Comparison of ENCODE assay signal across 20 mouse cellular contexts in genomic region chr9:85856511-85856910, GRCm38 (mm10). TPM values are rescaled to one million over a fixed set of nuclear protein-coding genes. Genes with fewer than 3 reads are reported as not detected.
DNase-seq lines count a peak whose midpoint lies in the region; ATAC-seq and TF ChIP-seq lines count a peak whose summit lies in the region.
"Had no signal": no experiment of that assay in that cellular context is flagged by ENCODE, and none has a peak within 500 bp of the region (broad histone marks: within the 10 kb centered on the region; RNA-seq: fewer than 3 reads in every experiment).

No protein-coding gene starts in this region.

- no peak overlapping the region for H3K9ac ChIP-seq in forebrain, postnatal 0 days
- H3K9ac ChIP-seq in forebrain, embryonic 13.5 days, result no peak overlapping the region
- no peak overlapping the region for H3K9ac ChIP-seq in lung, embryonic 14.5 days
- H3K9ac ChIP-seq: heart, embryonic 12.5 days; limb, embryonic 15.5 days; liver, embryonic 15.5 days had no signal

- no peak for TF ChIP-seq POLR2A in lung, adult 2 months (IDR thresholded peaks at IDR 0.05; ENCODE audit: borderline replicate concordance, extremely low read depth, low read depth, low read length)

- ATAC-seq in forebrain, postnatal 0 days, result peak; percentile 83
- ATAC-seq in forebrain, embryonic 13.5 days, result no peak
- no peak for ATAC-seq in lung, embryonic 14.5 days (ENCODE audit: insufficient read depth)
- no peak for ATAC-seq in frontal cortex, adult (ENCODE audit: low TSS enrichment)
- ATAC-seq: midbrain, embryonic 16.5 days had no signal

- no peaks in the 10 kb centered on the region for H3K36me3 ChIP-seq in forebrain, postnatal 0 days (ENCODE audit: insufficient read depth)
- peaks cover 7% of the 10 kb centered on the region; the same call in 1 of the 2 replicates for H3K36me3 ChIP-seq in forebrain, embryonic 13.5 days (ENCODE audit: poor library complexity, severe bottlenecking)
- no peaks in the 10 kb centered on the region for H3K36me3 ChIP-seq in lung, embryonic 14.5 days (ENCODE audit: insufficient read depth)
- no peaks in the 10 kb centered on the region for H3K36me3 ChIP-seq in embryonic facial prominence, embryonic 10.5 days (replicated peaks)
- H3K36me3 ChIP-seq: heart, embryonic 12.5 days; limb, embryonic 15.5 days; liver, embryonic 15.5 days had no signal

- peak; percentile 21 for DNase-seq in forebrain, postnatal 0 days
- peak; percentile 17 for DNase-seq in lung, embryonic 14.5 days
- DNase-seq in lung, adult 2 months, result no peak
- peak; percentile 66 for DNase-seq in ZHBTc4 (ENCODE audit: low read depth, low spot score)
- no peak for DNase-seq in embryonic facial prominence, embryonic 10.5 days (ENCODE audit: low spot score)
- DNase-seq: adrenal gland, postnatal 36 days; cerebellum, adult 9-10 months; heart, postnatal 14 days; kidney, adult 11 months; lung, postnatal 10 days; right cerebral cortex, postnatal 4 days; thymus, adult 2 months had no signal

- H3K4me2 ChIP-seq in forebrain, postnatal 0 days (ENCODE audit: low read depth), result no peak overlapping the region
- no peak overlapping the region for H3K4me2 ChIP-seq in forebrain, embryonic 13.5 days
- H3K4me2 ChIP-seq in lung, embryonic 14.5 days, result no peak overlapping the region
- H3K4me2 ChIP-seq: heart, embryonic 12.5 days; limb, embryonic 15.5 days; liver, embryonic 15.5 days had no signal

- no peaks in the 10 kb centered on the region for H3K27me3 ChIP-seq in forebrain, postnatal 0 days (ENCODE audit: insufficient read depth, low read length)
- no peaks in the 10 kb centered on the region for H3K27me3 ChIP-seq in forebrain, embryonic 13.5 days
- H3K27me3 ChIP-seq in lung, embryonic 14.5 days (ENCODE audit: insufficient read depth, low read length), result no peaks in the 10 kb centered on the region
- no peaks in the 10 kb centered on the region for H3K27me3 ChIP-seq in embryonic facial prominence, embryonic 10.5 days (replicated peaks; ENCODE audit: low read depth, poor library complexity, severe bottlenecking)
- H3K27me3 ChIP-seq: heart, embryonic 12.5 days; limb, embryonic 15.5 days; liver, embryonic 15.5 days had no signal

- no peaks in the 10 kb centered on the region for H3K4me1 ChIP-seq in forebrain, postnatal 0 days (ENCODE audit: insufficient read depth)
- H3K4me1 ChIP-seq in forebrain, embryonic 13.5 days, result peaks cover 4% of the 10 kb centered on the region; the same call in 1 of the 2 replicates
- H3K4me1 ChIP-seq in lung, embryonic 14.5 days (ENCODE audit: insufficient read depth), result no peaks in the 10 kb centered on the region
- H3K4me1 ChIP-seq in lung, adult 2 months (ENCODE audit: control insufficient read depth, insufficient read depth, low read length), result no peaks in the 10 kb centered on the region
- peaks cover 9% of the 10 kb centered on the region; the same call in 1 of the 2 replicates for H3K4me1 ChIP-seq in embryonic facial prominence, embryonic 10.5 days
- H3K4me1 ChIP-seq: heart, embryonic 12.5 days; limb, embryonic 15.5 days; liver, embryonic 15.5 days had no signal

- no peak overlapping the region for H3K27ac ChIP-seq in forebrain, postnatal 0 days (ENCODE audit: low read depth, low read length)
- H3K27ac ChIP-seq in forebrain, embryonic 13.5 days, result no peak overlapping the region
- H3K27ac ChIP-seq in lung, embryonic 14.5 days (ENCODE audit: low read depth), result no peak overlapping the region
- no peak overlapping the region for H3K27ac ChIP-seq in embryonic facial prominence, embryonic 10.5 days (replicated peaks)
- H3K27ac ChIP-seq: forebrain, embryonic 10.5 days; limb, embryonic 15.5 days; liver, embryonic 15.5 days had no signal

- WGBS in forebrain, postnatal 0 days, result 59% methylated on average over 6 of the region's 6 CpGs
- WGBS in forebrain, embryonic 13.5 days, result 81% methylated on average over 6 of the region's 6 CpGs
- WGBS in lung, embryonic 14.5 days, result 57% methylated on average over 6 of the region's 6 CpGs
- 61% methylated on average over 6 of the region's 6 CpGs for WGBS in lung, adult 2 months
- 76% methylated on average over 6 of the region's 6 CpGs for WGBS in embryonic facial prominence, embryonic 10.5 days

- H3K9me3 ChIP-seq in forebrain, postnatal 0 days (ENCODE audit: low read length), result no peaks in the 10 kb centered on the region
- H3K9me3 ChIP-seq in forebrain, embryonic 13.5 days (replicated peaks), result no peaks in the 10 kb centered on the region
- H3K9me3 ChIP-seq in lung, embryonic 14.5 days (ENCODE audit: low read depth, low read length), result no peaks in the 10 kb centered on the region
- H3K9me3 ChIP-seq in embryonic facial prominence, embryonic 10.5 days, result no peaks in the 10 kb centered on the region
- H3K9me3 ChIP-seq: forebrain, embryonic 10.5 days; heart, embryonic 12.5 days; limb, embryonic 15.5 days; liver, embryonic 15.5 days had no signal

- H3K4me3 ChIP-seq in forebrain, postnatal 0 days (ENCODE audit: low read depth, low read length), result no peak overlapping the region
- H3K4me3 ChIP-seq in forebrain, embryonic 13.5 days, result no peak overlapping the region
- no peak overlapping the region for H3K4me3 ChIP-seq in lung, embryonic 14.5 days (ENCODE audit: low read depth, low read length)
- H3K4me3 ChIP-seq in lung, adult 2 months (replicated peaks; ENCODE audit: extremely low read depth, low read depth, low read length), result no peak overlapping the region
- H3K4me3 ChIP-seq in embryonic facial prominence, embryonic 10.5 days, result no peak overlapping the region
- H3K4me3 ChIP-seq: forebrain, embryonic 10.5 days; heart, embryonic 12.5 days; limb, embryonic 15.5 days; liver, embryonic 15.5 days had no signal

- TF ChIP-seq CTCF in forebrain, postnatal 0 days (IDR thresholded peaks at IDR 0.05; ENCODE audit: low read depth), result no peak
- TF ChIP-seq CTCF in lung, embryonic 14.5 days (IDR thresholded peaks at IDR 0.05; ENCODE audit: low read depth), result no peak
- no peak for TF ChIP-seq CTCF in lung, adult 2 months (IDR thresholded peaks at IDR 0.05; ENCODE audit: insufficient read depth, low read length)

RNA-seq across cellular contexts. Expression of gene Tpbg, which starts 14.3 kb away (rescaled TPM):
- 19.8 and 22.3 TPM in 2 replicates for total RNA-seq in forebrain, postnatal 0 days (2014; rRNA removed)
- polyA plus RNA-seq in forebrain, postnatal 0 days (2015; fragmentation: Nextera tagmentation; extraction: Ambion mirVana), result 10.4 and 13.1 TPM in 2 replicates
- 14.6 and 16.4 TPM in 2 replicates for polyA plus RNA-seq in forebrain, embryonic 13.5 days (2015; fragmentation: Nextera tagmentation; extraction: Ambion mirVana)
- 23.1 and 24.6 TPM in 2 replicates for polyA plus RNA-seq in lung, embryonic 14.5 days (2014; fragmentation: Nextera tagmentation; extraction: Ambion mirVana)
- polyA plus RNA-seq in lung, adult 2 months (2012; rRNA removed), result 1.6 and 2.0 TPM in 2 replicates
- 14.5 and 16.9 TPM in 2 replicates for polyA plus RNA-seq in embryonic facial prominence, embryonic 10.5 days (2016; fragmentation: Nextera tagmentation; extraction: Ambion mirVana)
- total RNA-seq: megakaryocyte progenitor cell, adult 5-6 weeks had no signal

Comparison
In these comparisons a context has a peak if more than half of its experiments do, and no peak if none do; other contexts are left out.
1. DNase-seq: peak in forebrain, postnatal 0 days (single experiment), lung, embryonic 14.5 days (single experiment) and ZHBTc4 (single experiment); none in lung, adult 2 months (single experiment) and embryonic facial prominence, embryonic 10.5 days (single experiment).